Mouse (Mus musculus) hindbrain, embryonic 13.5 days (tissue): ENCODE data around the gene Cnot6. TPM values are rescaled to one million over a fixed set of nuclear protein-coding genes. Genes with fewer than 3 reads are reported as not detected.
A peak's percentile ranks its signal among the peaks of the same experiment; 100 is the strongest.

ENCODE experiments used
- ATAC-seq: fragments of 200-750 bp; cut with Nextera tagmentation; 2 replicates; pipeline ENCODE4 v1.8.0; 2017; ENCODE audit warnings: moderate TSS enrichment; ENCODE audit not compliant: low FRiP score
- H3K27ac ChIP-seq: fragments of 300-500 bp; sonication (generic); 2 replicates; pipeline ENCODE4 v1.5.1; 2015; ENCODE audit warnings: inconsistent platforms, mild to moderate bottlenecking, moderate library complexity
- H3K27me3 ChIP-seq: fragments of 300-500 bp; sonication (generic); 2 replicates; pipeline ENCODE4 v1.6.1; 2015; ENCODE audit warnings: mild to moderate bottlenecking, inconsistent platforms
- H3K36me3 ChIP-seq: fragments of 300-500 bp; sonication (generic); 2 replicates; pipeline ENCODE4 v1.6.1; 2015; ENCODE audit warnings: mild to moderate bottlenecking, inconsistent platforms
- H3K4me1 ChIP-seq: fragments of 300-500 bp; sonication (generic); replicated peaks from 2 replicates; pipeline ENCODE4 v1.6.1; 2015; ENCODE audit warnings: inconsistent platforms
- H3K4me2 ChIP-seq: fragments of 300-500 bp; sonication (generic); 2 replicates; pipeline ENCODE4 v1.6.1; 2015; ENCODE audit warnings: inconsistent platforms, mild to moderate bottlenecking, moderate library complexity
- H3K4me3 ChIP-seq: fragments of 300-500 bp; sonication (generic); 2 replicates; pipeline ENCODE4 v1.5.1; 2015; ENCODE audit warnings: mild to moderate bottlenecking, inconsistent platforms
- H3K9ac ChIP-seq: fragments of 300-500 bp; sonication (generic); 2 replicates; pipeline ENCODE4 v1.6.1; 2015; ENCODE audit warnings: mild to moderate bottlenecking, inconsistent platforms
- H3K9me3 ChIP-seq: fragments of 300-500 bp; sonication (generic); 2 replicates; pipeline ENCODE4 v1.6.1; 2016; ENCODE audit warnings: inconsistent platforms
- WGBS: fragments of 180-500 bp; shearing (Covaris S2); methylation state at CpG from one replicate; pipeline ENCODE4 v1.1.7; 2015; 5-methylcytosine and 5-hydroxymethylcytosine counted together
- polyA plus RNA-seq: library from polyadenylated mRNA; unstranded; fragments of >200 nt; fragmentation: Nextera tagmentation; extraction: Ambion mirVana; gene quantifications from 2 replicates; pipeline ENCODE4 v1.2.1, GENCODE M21; 2015

The Cnot6 gene
- polyA plus RNA-seq, 1 experiment from 2014 or later = 57.1 TPM

DNA sequence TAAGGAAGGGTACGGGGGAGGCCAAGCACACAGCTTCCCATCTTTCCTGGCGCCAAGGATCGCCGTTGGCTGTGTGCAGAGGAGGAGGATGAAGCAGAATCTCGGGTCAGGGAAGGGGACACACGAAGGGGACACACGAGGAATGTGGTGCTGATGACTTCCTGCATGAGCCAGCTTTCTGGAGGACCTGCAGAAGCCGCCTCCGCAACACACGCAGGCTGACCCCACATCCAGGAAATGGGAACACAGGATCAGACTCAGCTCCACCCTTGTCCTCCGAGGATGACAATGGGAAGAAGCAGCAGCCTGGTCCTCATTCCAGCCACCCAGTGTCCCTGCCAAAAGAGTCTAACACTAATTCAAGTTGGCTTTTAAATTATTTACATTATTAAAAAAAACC, 22.2 kb upstream of the Cnot6 start:
- Histone ChIP-seq H3K4me1 (peaks cover 11% of the 10 kb centered on the region), H3K4me3 (no peak overlapping the region), H3K9me3 (no peaks in the 10 kb centered on the region), H3K27ac (no peak overlapping the region), H3K9ac (no peak overlapping the region), H3K27me3 (no peaks in the 10 kb centered on the region), H3K36me3 (no peaks in the 10 kb centered on the region), H3K4me2 (no peak overlapping the region)
- 84% methylated on average over 11 of the region's 11 CpGs for WGBS
- ATAC-seq = no peak

DNA sequence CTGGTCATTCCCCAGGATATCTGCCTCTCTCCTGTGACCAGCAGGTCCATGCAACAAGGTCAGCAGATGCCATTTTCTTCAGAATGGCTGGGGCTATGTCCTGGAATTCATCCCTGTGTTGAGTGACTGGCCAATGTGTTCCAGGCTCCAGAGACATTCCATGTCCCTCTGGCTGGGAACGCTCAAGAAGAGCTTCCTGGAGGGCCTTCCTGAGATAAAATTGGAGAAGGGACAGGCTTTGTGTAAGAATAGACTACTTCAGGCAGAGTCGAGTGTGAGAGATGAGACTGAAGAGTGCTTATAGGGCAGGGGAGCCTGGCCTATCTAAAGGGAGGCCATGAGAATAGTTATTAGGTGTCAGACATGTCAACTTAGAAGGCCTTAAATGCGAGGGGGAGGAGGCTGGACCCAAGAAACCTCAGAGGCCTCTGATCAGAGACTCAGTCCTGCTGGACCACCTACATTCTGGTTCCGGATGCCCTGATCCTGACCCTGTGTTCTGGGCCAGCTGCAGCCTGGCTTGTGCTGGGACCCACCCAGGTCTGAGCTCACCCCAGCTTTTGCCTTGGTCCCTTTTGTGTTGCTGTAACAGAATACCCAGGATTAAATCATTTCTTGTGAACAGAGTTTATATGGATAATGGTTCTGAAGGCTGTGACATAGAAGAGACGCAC, 17.9 kb upstream of the Cnot6 start:
- no peak overlapping the region for H3K4me2 ChIP-seq
- no peak for ATAC-seq
- peaks cover 6% of the 10 kb centered on the region; the same call in 1 of the 2 replicates for H3K4me1 ChIP-seq
- H3K27me3 ChIP-seq = no peaks in the 10 kb centered on the region
- no peak overlapping the region for H3K27ac ChIP-seq
- H3K36me3 ChIP-seq = no peaks in the 10 kb centered on the region
- WGBS = 95% methylated on average over 5 of the region's 5 CpGs
- no peaks in the 10 kb centered on the region for H3K9me3 ChIP-seq
- H3K4me3 ChIP-seq = no peak overlapping the region
- no peak overlapping the region for H3K9ac ChIP-seq

DNA sequence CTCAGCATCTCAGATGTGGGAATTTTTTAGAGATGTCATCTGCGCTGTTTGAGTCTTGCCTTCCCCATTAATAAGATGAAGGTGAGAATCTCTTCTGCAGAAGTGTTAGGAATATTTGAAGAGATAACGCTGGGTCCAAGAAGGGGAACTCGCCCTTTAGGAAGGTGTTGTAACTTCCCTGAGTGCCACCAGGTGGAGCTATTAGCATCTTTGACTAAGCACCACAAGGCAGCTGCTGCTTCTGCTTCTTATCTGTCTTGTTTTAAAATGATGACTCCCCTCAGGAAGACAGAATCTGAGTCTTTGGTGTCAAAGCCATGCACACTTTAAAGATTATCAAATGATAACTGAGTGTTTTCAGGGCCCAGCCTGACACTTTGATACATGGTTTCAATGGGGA, 15.4 kb upstream of the Cnot6 start:
- Histone ChIP-seq H3K4me1 (peaks cover 6% of the 10 kb centered on the region; the same call in 1 of the 2 replicates), H3K27ac (no peak overlapping the region), H3K36me3 (no peaks in the 10 kb centered on the region), H3K4me2 (no peak overlapping the region), H3K9me3 (no peaks in the 10 kb centered on the region), H3K4me3 (no peak overlapping the region), H3K9ac (no peak overlapping the region), H3K27me3 (no peaks in the 10 kb centered on the region)
- 15% methylated on average over 3 of the region's 3 CpGs for WGBS
- no peak for ATAC-seq

DNA sequence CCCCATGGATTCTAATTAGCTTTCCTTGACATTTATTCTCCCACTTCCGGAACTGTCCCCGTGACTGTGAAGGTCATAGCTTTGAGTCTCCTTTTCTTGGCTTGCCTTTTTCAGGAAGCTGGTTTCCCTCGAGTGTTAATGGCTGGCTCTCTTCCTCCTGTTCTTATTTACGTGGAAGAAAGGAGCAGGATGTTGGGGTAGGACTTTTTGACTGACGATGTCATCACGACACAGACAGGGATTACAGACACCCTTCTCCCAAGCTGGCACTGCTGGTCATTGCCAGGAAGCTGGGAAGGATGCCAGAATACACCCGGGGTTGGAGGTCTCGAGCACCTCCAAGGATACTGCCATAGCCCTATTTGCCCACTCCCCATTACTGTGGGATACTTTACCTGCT, 14.3 kb upstream of the Cnot6 start:
- no peak for ATAC-seq
- Histone ChIP-seq H3K9ac (no peak overlapping the region), H3K36me3 (no peaks in the 10 kb centered on the region), H3K4me2 (no peak overlapping the region), H3K9me3 (no peaks in the 10 kb centered on the region), H3K4me1 (peaks cover 6% of the 10 kb centered on the region; the same call in 1 of the 2 replicates), H3K4me3 (no peak overlapping the region), H3K27me3 (no peaks in the 10 kb centered on the region), H3K27ac (no peak overlapping the region)
- 69% methylated on average over 8 of the region's 8 CpGs for WGBS

DNA sequence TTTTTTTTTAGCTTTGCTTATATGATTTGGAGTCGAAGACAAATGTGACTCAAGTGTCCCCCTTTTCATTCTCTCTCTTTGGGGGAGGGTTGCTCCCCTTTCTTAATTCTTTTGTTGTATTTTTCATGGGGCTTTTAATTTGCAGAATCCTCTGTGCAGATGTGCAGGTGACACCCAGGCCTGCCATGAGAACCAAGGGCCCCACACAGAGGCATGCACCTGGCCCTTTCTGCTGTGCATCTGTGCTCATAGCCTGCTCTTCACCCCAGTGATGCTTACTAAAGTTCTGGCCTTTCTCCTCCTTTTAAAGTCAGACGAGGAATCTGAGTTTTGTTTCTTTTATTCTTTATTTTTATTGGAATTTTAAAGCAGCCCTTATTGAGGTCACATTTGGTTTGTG, 12.2 kb upstream of the Cnot6 start:
- WGBS = 71% methylated on average over 2 of the region's 2 CpGs
- no peak overlapping the region for H3K4me2 ChIP-seq
- H3K4me1 ChIP-seq = peaks cover 6% of the 10 kb centered on the region; the same call in 1 of the 2 replicates

DNA sequence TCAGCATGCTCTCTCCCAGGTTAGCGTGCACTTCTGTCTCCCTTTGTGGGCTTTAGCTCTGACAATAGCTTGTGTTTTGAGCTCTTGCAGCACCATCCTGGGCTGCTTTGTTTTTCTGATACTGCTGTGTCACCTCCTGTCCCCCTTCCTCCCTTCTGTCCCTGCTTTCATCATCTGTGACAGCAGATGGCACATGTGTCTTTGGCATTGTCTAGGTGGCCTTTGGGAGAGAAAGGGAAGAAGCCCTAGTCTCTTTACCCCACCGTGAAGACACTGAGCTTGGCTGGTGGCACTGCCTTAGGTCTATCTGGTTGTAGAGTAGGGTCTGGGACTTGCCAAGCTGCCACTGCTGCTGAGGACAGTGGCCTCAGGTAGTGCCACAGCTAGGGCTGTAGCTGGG, 10.8 kb upstream of the Cnot6 start:
- Histone ChIP-seq H3K4me3 (no peak overlapping the region), H3K36me3 (no peaks in the 10 kb centered on the region), H3K27me3 (no peaks in the 10 kb centered on the region), H3K4me1 (peaks cover 6% of the 10 kb centered on the region; the same call in 1 of the 2 replicates), H3K9ac (no peak overlapping the region), H3K4me2 (no peak overlapping the region), H3K27ac (no peak overlapping the region), H3K9me3 (no peaks in the 10 kb centered on the region)
- WGBS = 49% methylated on average over 2 of the region's 2 CpGs
- no peak for ATAC-seq

More for the DNA sequence above, 12.2 kb upstream of the Cnot6 start:
- Histone ChIP-seq H3K27me3 (no peaks in the 10 kb centered on the region), H3K9ac (no peak overlapping the region), H3K27ac (no peak overlapping the region), H3K9me3 (no peaks in the 10 kb centered on the region), H3K4me3 (no peak overlapping the region), H3K36me3 (no peaks in the 10 kb centered on the region)
- no peak for ATAC-seq

DNA sequence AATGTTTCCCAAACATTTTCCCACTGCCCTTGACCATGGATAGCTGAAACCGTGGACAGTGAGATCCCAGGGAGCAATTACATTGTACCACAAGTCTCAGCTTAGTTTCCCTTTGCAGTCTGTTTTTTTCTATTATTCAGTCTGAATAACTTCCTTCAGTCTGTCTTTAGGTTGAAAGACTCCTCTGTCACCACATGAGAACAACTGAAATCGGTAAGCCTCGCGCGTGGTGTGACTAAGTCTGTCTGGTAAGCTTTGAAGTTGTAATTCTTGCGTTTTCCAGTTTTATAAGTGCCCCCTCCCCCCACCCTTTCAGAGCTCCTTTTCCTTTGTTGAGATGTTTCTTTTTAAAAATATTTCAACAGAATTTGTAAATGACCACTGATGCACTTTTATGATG, 10.2 kb upstream of the Cnot6 start:
- Histone ChIP-seq H3K4me2 (no peak overlapping the region), H3K4me3 (no peak overlapping the region), H3K9ac (no peak overlapping the region), H3K9me3 (no peaks in the 10 kb centered on the region), H3K27ac (no peak overlapping the region), H3K27me3 (no peaks in the 10 kb centered on the region), H3K36me3 (no peaks in the 10 kb centered on the region), H3K4me1 (peaks cover 6% of the 10 kb centered on the region; the same call in 1 of the 2 replicates)
- ATAC-seq = no peak
- 83% methylated on average over 6 of the region's 6 CpGs for WGBS

DNA sequence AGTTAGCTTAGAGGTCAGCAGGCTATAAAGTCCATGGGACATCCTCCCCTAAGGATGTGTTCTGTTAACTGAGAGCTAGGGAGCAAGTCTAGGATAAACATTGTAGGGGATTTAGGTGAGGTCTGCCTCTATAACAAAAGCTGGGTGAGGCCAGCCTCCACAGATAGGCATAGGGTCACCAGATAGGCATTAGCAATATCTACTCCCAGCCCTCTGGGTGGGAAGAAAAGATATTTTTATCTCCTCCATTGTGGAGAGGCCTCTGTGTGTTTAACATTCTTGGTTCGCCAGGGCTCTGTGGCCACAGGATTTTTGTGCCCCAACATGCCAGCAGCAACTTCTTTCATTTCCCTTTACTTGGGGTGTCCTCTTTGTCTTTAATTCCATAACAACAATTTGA, 8.8 kb upstream of the Cnot6 start:
- H3K36me3 ChIP-seq = no peaks in the 10 kb centered on the region
- H3K27ac ChIP-seq = no peak overlapping the region
- H3K4me1 ChIP-seq = no peaks in the 10 kb centered on the region
- 85% methylated on average over 1 of the region's 1 CpGs for WGBS
- no peak overlapping the region for H3K4me3 ChIP-seq
- no peak overlapping the region for H3K4me2 ChIP-seq
- ATAC-seq = no peak
- H3K9ac ChIP-seq = no peak overlapping the region
- no peaks in the 10 kb centered on the region for H3K9me3 ChIP-seq
- H3K27me3 ChIP-seq = no peaks in the 10 kb centered on the region

DNA sequence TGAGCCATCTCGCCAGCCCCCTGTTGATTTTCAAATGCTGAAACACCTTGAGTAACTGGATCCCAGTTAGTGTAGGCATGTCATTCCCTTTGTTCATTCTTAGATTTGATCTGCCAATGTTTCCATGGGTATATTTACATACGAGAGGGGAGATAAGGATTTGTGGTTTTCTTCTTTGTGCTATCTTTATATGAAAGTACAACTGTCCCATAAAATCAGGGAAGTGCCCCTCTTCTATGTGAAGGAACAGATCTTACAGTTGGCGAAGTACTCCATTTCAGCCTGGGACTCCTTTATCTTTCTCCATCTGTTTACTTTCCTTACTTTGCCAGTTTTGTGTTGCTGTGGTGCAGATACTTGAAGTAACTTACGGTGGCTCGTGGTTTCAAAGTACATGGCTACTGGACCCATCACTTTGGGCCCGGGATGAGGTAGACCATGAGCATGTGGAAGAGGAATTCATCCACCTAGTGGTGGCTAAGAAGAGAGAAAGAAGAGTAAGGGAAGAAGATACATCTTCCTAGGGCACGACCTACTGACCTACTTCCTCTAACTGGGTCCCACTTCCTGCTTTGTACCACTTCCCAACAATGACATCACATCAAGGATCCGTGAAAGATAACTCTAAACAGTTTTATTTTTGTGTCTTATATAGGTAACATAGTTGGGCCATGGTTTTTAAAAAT, 7.1 kb upstream of the Cnot6 start:
- H3K4me3 ChIP-seq = no peak overlapping the region
- ATAC-seq = no peak
- H3K27me3 ChIP-seq = no peaks in the 10 kb centered on the region

DNA sequence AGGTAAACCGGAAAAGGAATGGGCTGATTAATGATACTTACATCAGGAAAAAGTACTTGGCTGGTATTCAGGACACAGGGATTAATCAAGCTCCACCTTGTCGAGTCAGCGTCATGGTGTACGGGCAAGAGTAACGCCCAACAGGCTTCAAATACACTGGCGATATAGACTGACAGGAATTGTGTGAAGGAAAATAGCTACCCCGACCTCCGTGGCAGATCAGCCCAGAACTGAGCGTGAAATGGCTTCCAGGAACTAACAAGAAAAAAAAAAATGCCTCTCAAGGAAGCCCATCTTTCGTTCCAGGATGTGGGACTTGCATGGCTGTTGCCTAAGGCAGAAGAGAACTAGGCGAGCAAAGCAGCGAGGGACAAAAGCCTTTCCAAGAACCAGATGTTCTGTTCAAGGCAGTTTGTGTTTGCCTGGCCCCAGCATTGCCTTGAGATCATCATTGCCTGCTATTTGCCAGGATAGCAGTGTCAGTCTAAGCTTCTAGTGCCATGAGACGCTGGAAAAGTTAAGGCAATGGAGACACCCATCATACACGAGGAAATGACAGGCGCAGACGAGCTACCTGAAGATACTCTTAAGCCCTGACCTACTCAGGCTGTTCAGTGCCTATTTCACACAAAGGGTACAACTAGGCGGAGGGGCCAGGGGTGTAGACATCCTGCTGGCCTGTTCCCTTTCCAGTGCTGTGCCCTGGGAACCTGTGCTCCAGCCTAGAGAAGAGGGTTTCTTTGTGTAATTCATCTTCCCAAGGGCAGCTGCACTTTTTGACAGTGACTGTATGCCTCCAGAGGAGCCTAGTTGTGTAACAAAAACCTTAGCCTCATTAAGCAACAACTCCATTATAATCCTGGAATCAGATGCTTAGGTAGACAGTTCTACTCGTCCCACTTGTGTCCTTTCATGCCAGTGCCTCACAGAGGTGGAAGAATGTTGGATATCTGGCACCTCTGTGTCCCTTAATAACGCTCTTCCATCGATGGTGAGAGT, 1.1 kb upstream of the Cnot6 start:
- Histone ChIP-seq H3K9ac (peak overlapping the region; percentile 67), H3K27ac (peak overlapping the region; percentile 83), H3K27me3 (no peaks in the 10 kb centered on the region), H3K4me1 (peaks cover 39% of the 10 kb centered on the region), H3K9me3 (no peaks in the 10 kb centered on the region), H3K36me3 (no peaks in the 10 kb centered on the region), H3K4me3 (peak overlapping the region; percentile 96), H3K4me2 (peak overlapping the region; percentile 64)
- WGBS = 37% methylated on average over 20 of the region's 20 CpGs
- ATAC-seq = peak; percentile 33

More for the DNA sequence above, 7.1 kb upstream of the Cnot6 start:
- Histone ChIP-seq H3K36me3 (no peaks in the 10 kb centered on the region), H3K4me2 (no peak overlapping the region), H3K4me1 (no peaks in the 10 kb centered on the region), H3K27ac (no peak overlapping the region), H3K9ac (no peak overlapping the region), H3K9me3 (no peaks in the 10 kb centered on the region)
- WGBS = 91% methylated on average over 8 of the region's 8 CpGs

DNA sequence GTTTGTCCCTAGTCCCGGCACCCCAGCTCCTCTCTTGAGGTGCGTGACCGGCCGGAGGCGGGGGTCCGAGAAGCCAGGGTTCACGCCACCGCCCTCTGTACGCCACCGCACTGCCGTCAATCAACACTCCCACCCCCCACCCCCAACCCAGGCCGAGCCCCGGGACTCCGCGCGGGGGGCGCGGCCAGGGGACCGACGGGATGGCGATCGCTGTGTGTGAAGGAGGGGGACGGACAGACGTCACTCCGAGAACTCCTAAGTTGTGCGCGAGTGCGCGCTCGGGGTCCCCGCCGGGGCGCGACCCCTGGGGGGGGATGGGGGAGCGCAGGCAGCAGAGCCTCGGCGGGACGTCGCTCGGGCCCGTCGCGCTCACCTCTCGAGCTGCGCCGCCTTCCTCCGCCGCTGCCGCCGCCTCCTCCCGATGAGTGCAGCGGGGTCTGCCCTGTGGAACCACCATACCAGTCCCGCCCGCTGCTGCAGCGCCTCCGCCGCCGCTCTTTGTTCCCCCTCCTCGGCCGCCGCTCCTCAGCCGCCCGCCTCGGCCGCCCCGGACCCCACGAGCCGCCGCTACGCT, 455 bp downstream of the Cnot6 start:
- H3K9me3 ChIP-seq = no peaks in the 10 kb centered on the region
- no peaks in the 10 kb centered on the region for H3K36me3 ChIP-seq
- H3K4me1 ChIP-seq = peaks cover 44% of the 10 kb centered on the region
- peak overlapping the region; percentile 98 for H3K27ac ChIP-seq
- H3K4me2 ChIP-seq = peak overlapping the region; percentile 73
- WGBS = under 1% methylated on average over 38 of the region's 70 CpGs
- peak; percentile 78 for ATAC-seq
- no peaks in the 10 kb centered on the region for H3K27me3 ChIP-seq
- H3K4me3 ChIP-seq = peak overlapping the region; percentile 96
- peak overlapping the region; percentile 98 for H3K9ac ChIP-seq

DNA sequence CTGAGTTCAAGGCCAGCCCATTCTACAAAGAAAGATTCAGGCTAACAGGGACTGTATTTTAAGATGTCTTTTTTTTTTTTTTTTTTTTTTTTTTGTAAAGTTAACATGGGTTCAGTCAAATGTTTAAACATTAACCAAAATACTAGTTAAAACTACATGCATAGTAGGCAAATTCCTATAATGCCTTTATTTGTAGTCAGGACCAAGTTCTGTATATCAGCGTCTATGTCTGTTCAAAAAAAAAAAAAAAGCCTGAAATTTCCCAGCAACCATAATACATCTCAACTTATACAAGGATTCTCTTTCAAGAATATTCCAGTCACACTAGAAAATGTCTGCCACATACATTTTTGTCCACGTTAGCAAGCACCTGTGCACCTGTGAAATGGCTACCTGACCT, 1.9 kb downstream of the Cnot6 start:
- Histone ChIP-seq H3K27me3 (no peaks in the 10 kb centered on the region), H3K4me1 (peaks cover 44% of the 10 kb centered on the region), H3K4me3 (peak overlapping the region; percentile 96), H3K4me2 (peak overlapping the region; percentile 73), H3K36me3 (peaks cover 11% of the 10 kb centered on the region), H3K27ac (no peak overlapping the region), H3K9me3 (no peaks in the 10 kb centered on the region), H3K9ac (peak overlapping the region; percentile 98; the same call in 1 of the 2 replicates)
- 77% methylated on average over 2 of the region's 2 CpGs for WGBS
- ATAC-seq = no peak
